Mouse (Mus musculus) right cerebral cortex, postnatal 36 days (tissue): ENCODE results near the gene Egfl8.

Source experiments
- DNase-seq, 2 experiments: peaks; one replicate each; pipeline ENCODE4 v3.0.0; 2022; ENCODE audit warnings: low spot score in 2 of 2, mixed read lengths in 1 of 2

Egfl8 gene

GRCm38 (mm10) chr17:34648141-34648890, 32.5 kb upstream of the Egfl8 start:
- no peak for DNase-seq

- peak; percentile 98 to 99 for DNase-seq
Observed at GRCm38 (mm10) chr17:34646906-34647787, 31.4 kb upstream of the Egfl8 start, which contains the start of gene Atf6b. Gene Atf6b, plus strand, starts transcription at chr17:34647146.

GRCm38 (mm10) chr17:34645831-34646511, 30.2 kb upstream of the Egfl8 start:
- no peak for DNase-seq

GRCm38 (mm10) chr17:34645256-34645829, 29.6 kb upstream of the Egfl8 start:
- no peak for DNase-seq

- peak; percentile 95 to 98 for DNase-seq
Observed at GRCm38 (mm10) chr17:34644608-34645007, 28.8 kb upstream of the Egfl8 start, which contains the start of gene Fkbpl. Gene Fkbpl, plus strand, starts transcription at chr17:34644764.

GRCm38 (mm10) chr17:34643944-34644343, 28.2 kb upstream of the Egfl8 start:
- DNase-seq = no peak

GRCm38 (mm10) chr17:34643379-34643778, 27.6 kb upstream of the Egfl8 start:
- DNase-seq = no peak

GRCm38 (mm10) chr17:34641945-34642344, 26.2 kb upstream of the Egfl8 start:
- DNase-seq = no peak

- no peak for DNase-seq
Observed at GRCm38 (mm10) chr17:34640778-34641601, 25.2 kb upstream of the Egfl8 start.

- no peak for DNase-seq
Observed at GRCm38 (mm10) chr17:34639461-34640255, 23.9 kb upstream of the Egfl8 start.

- no peak for DNase-seq
Observed at GRCm38 (mm10) chr17:34637459-34637858, 21.7 kb upstream of the Egfl8 start.

GRCm38 (mm10) chr17:34635671-34636070, 19.9 kb upstream of the Egfl8 start:
- DNase-seq = no peak

- peak; percentile 84 to 89 for DNase-seq
Observed at GRCm38 (mm10) chr17:34632261-34632691, 16.5 kb upstream of the Egfl8 start.

- no peak for DNase-seq
Observed at GRCm38 (mm10) chr17:34631647-34632046, 15.9 kb upstream of the Egfl8 start.

- no peak for DNase-seq
Observed at GRCm38 (mm10) chr17:34630761-34631301, 15.1 kb upstream of the Egfl8 start.

- no peak for DNase-seq
Observed at GRCm38 (mm10) chr17:34629796-34630603, 14.2 kb upstream of the Egfl8 start.

- DNase-seq = peak in 1 of 2 experiments; percentile 77
Observed at GRCm38 (mm10) chr17:34629221-34629751, 13.5 kb upstream of the Egfl8 start, which contains the start of gene Prrt1. Gene Prrt1, plus strand, starts transcription at chr17:34629533.

GRCm38 (mm10) chr17:34628644-34628967, 12.8 kb upstream of the Egfl8 start:
- DNase-seq = no peak
